Mouse (Mus musculus): ENCODE results near the gene Hjurp. TPM values are rescaled to one million over a fixed set of nuclear protein-coding genes. Genes with fewer than 3 reads are reported as not detected.

Gene Hjurp
- polyA plus RNA-seq, 1 experiment from 2014 or later: 118 TPM

- peak overlapping the region; percentile 84; the same call in 1 of the 2 replicates for H3K27ac ChIP-seq (ENCODE audit: low read depth, low read length)
- ATAC-seq (replicated peaks; ENCODE audit: insufficient number of reproducible peaks, low FRiP score, low TSS enrichment): no peak
- peak overlapping the region; percentile 65 for H3K4me2 ChIP-seq
- peak overlapping the region; percentile 62 for H3K4me3 ChIP-seq (ENCODE audit: low read depth, low read length)
- peaks cover 19% of the 10 kb centered on the region for H3K36me3 ChIP-seq (ENCODE audit: control insufficient read depth, insufficient read depth, low read length)
- peaks cover 14% of the 10 kb centered on the region for H3K9me3 ChIP-seq (replicated peaks; ENCODE audit: control insufficient read depth, low read length)
- peaks cover 13% of the 10 kb centered on the region for H3K4me1 ChIP-seq (ENCODE audit: control insufficient read depth, insufficient read depth, low read length)
- H3K27me3 ChIP-seq (ENCODE audit: control insufficient read depth, insufficient read depth, low read length): no peaks in the 10 kb centered on the region
- WGBS (ENCODE audit: insufficient replicate concordance): 63% methylated on average over 18 of the region's 18 CpGs
- peak overlapping the region; percentile 82 for H3K9ac ChIP-seq (ENCODE audit: low read depth, low read length)
These were observed 532 bp upstream of the Hjurp start for GRCm38 (mm10) chr1:88277818-88278511.

GRCm38 (mm10) chr1:88276524-88277097 lies 822 bp downstream of the Hjurp start:
- peaks cover 13% of the 10 kb centered on the region for H3K4me1 ChIP-seq (ENCODE audit: control insufficient read depth, insufficient read depth, low read length)
- H3K9ac ChIP-seq (ENCODE audit: low read depth, low read length): peak overlapping the region; percentile 82
- 0 out of 2 replicates have a peak, but pooled peaks cover 6% of the 10 kb centered on the region for H3K9me3 ChIP-seq (replicated peaks; ENCODE audit: control insufficient read depth, low read length)
- ATAC-seq (replicated peaks; ENCODE audit: insufficient number of reproducible peaks, low FRiP score, low TSS enrichment): peak; percentile 19
- H3K36me3 ChIP-seq (ENCODE audit: control insufficient read depth, insufficient read depth, low read length): peaks cover 31% of the 10 kb centered on the region
- H3K27ac ChIP-seq (ENCODE audit: low read depth, low read length): peak overlapping the region; percentile 84
- H3K4me2 ChIP-seq: peak overlapping the region; percentile 65
- peak overlapping the region; percentile 62 for H3K4me3 ChIP-seq (ENCODE audit: low read depth, low read length)
- WGBS (ENCODE audit: insufficient replicate concordance): 29% methylated on average over 10 of the region's 10 CpGs
- no peaks in the 10 kb centered on the region for H3K27me3 ChIP-seq (ENCODE audit: control insufficient read depth, insufficient read depth, low read length)

- WGBS (ENCODE audit: insufficient replicate concordance): 66% methylated on average over 13 of the region's 13 CpGs
- Histone ChIP-seq H3K4me3 (ENCODE audit: low read depth, low read length) (peak overlapping the region; percentile 62), H3K4me1 (ENCODE audit: control insufficient read depth, insufficient read depth, low read length) (peaks cover 13% of the 10 kb centered on the region), H3K27me3 (ENCODE audit: control insufficient read depth, insufficient read depth, low read length) (no peaks in the 10 kb centered on the region), H3K4me2 (peak overlapping the region; percentile 65), H3K9me3 (replicated peaks; ENCODE audit: control insufficient read depth, low read length) (0 out of 2 replicates have a peak, but pooled peaks cover 4% of the 10 kb centered on the region), H3K36me3 (ENCODE audit: control insufficient read depth, insufficient read depth, low read length) (peaks cover 35% of the 10 kb centered on the region), H3K9ac (ENCODE audit: low read depth, low read length) (peak overlapping the region; percentile 82), H3K27ac (ENCODE audit: low read depth, low read length) (no peak overlapping the region)
- no peak for ATAC-seq (replicated peaks; ENCODE audit: insufficient number of reproducible peaks, low FRiP score, low TSS enrichment)
These were observed 1.5 kb downstream of the Hjurp start for GRCm38 (mm10) chr1:88275698-88276523.

GRCm38 (mm10) chr1:88275078-88275680 lies 2.3 kb downstream of the Hjurp start:
- peak overlapping the region; percentile 2; the same call in 1 of the 2 replicates for H3K9ac ChIP-seq (ENCODE audit: low read depth, low read length)
- peaks cover 13% of the 10 kb centered on the region for H3K4me1 ChIP-seq (ENCODE audit: control insufficient read depth, insufficient read depth, low read length)
- H3K27ac ChIP-seq (ENCODE audit: low read depth, low read length): no peak overlapping the region
- 68% methylated on average over 13 of the region's 13 CpGs for WGBS (ENCODE audit: insufficient replicate concordance)
- H3K4me2 ChIP-seq: peak overlapping the region; percentile 65
- H3K36me3 ChIP-seq (ENCODE audit: control insufficient read depth, insufficient read depth, low read length): peaks cover 35% of the 10 kb centered on the region
- H3K4me3 ChIP-seq (ENCODE audit: low read depth, low read length): no peak overlapping the region
- no peaks in the 10 kb centered on the region for H3K27me3 ChIP-seq (ENCODE audit: control insufficient read depth, insufficient read depth, low read length)
- H3K9me3 ChIP-seq (replicated peaks; ENCODE audit: control insufficient read depth, low read length): 0 out of 2 replicates have a peak, but pooled peaks cover 4% of the 10 kb centered on the region
- ATAC-seq (replicated peaks; ENCODE audit: insufficient number of reproducible peaks, low FRiP score, low TSS enrichment): no peak

GRCm38 (mm10) chr1:88274371-88275077 lies 2.9 kb downstream of the Hjurp start:
- Histone ChIP-seq H3K4me3 (ENCODE audit: low read depth, low read length) (no peak overlapping the region), H3K4me2 (no peak overlapping the region), H3K27me3 (ENCODE audit: control insufficient read depth, insufficient read depth, low read length) (no peaks in the 10 kb centered on the region), H3K9me3 (replicated peaks; ENCODE audit: control insufficient read depth, low read length) (0 out of 2 replicates have a peak, but pooled peaks cover 4% of the 10 kb centered on the region), H3K9ac (ENCODE audit: low read depth, low read length) (peak overlapping the region; percentile 2; the same call in 1 of the 2 replicates), H3K36me3 (ENCODE audit: control insufficient read depth, insufficient read depth, low read length) (peaks cover 40% of the 10 kb centered on the region), H3K4me1 (ENCODE audit: control insufficient read depth, insufficient read depth, low read length) (peaks cover 13% of the 10 kb centered on the region), H3K27ac (ENCODE audit: low read depth, low read length) (no peak overlapping the region)
- WGBS (ENCODE audit: insufficient replicate concordance): 74% methylated on average over 11 of the region's 11 CpGs
- no peak for ATAC-seq (replicated peaks; ENCODE audit: insufficient number of reproducible peaks, low FRiP score, low TSS enrichment)

GRCm38 (mm10) chr1:88273832-88274231 lies 3.6 kb downstream of the Hjurp start:
- H3K4me3 ChIP-seq (ENCODE audit: low read depth, low read length): no peak overlapping the region
- no peak for ATAC-seq (replicated peaks; ENCODE audit: insufficient number of reproducible peaks, low FRiP score, low TSS enrichment)
- no peak overlapping the region for H3K27ac ChIP-seq (ENCODE audit: low read depth, low read length)
- peaks cover 13% of the 10 kb centered on the region for H3K4me1 ChIP-seq (ENCODE audit: control insufficient read depth, insufficient read depth, low read length)
- peaks cover 47% of the 10 kb centered on the region for H3K36me3 ChIP-seq (ENCODE audit: control insufficient read depth, insufficient read depth, low read length)
- H3K9me3 ChIP-seq (replicated peaks; ENCODE audit: control insufficient read depth, low read length): peaks cover 4% of the 10 kb centered on the region; the same call in 1 of the 2 replicates
- no peak overlapping the region for H3K9ac ChIP-seq (ENCODE audit: low read depth, low read length)
- H3K27me3 ChIP-seq (ENCODE audit: control insufficient read depth, insufficient read depth, low read length): no peaks in the 10 kb centered on the region
- no peak overlapping the region for H3K4me2 ChIP-seq
- 81% methylated on average over 4 of the region's 4 CpGs for WGBS (ENCODE audit: insufficient replicate concordance)

GRCm38 (mm10) chr1:88273326-88273725 lies 4.1 kb downstream of the Hjurp start:
- Histone ChIP-seq H3K27ac (ENCODE audit: low read depth, low read length) (no peak overlapping the region), H3K4me1 (ENCODE audit: control insufficient read depth, insufficient read depth, low read length) (peaks cover 13% of the 10 kb centered on the region), H3K9ac (ENCODE audit: low read depth, low read length) (no peak overlapping the region), H3K27me3 (ENCODE audit: control insufficient read depth, insufficient read depth, low read length) (no peaks in the 10 kb centered on the region), H3K36me3 (ENCODE audit: control insufficient read depth, insufficient read depth, low read length) (peaks cover 52% of the 10 kb centered on the region), H3K4me2 (no peak overlapping the region), H3K9me3 (replicated peaks; ENCODE audit: control insufficient read depth, low read length) (peaks cover 4% of the 10 kb centered on the region; the same call in 1 of the 2 replicates), H3K4me3 (ENCODE audit: low read depth, low read length) (no peak overlapping the region)
- no peak for ATAC-seq (replicated peaks; ENCODE audit: insufficient number of reproducible peaks, low FRiP score, low TSS enrichment)
- WGBS (ENCODE audit: insufficient replicate concordance): 92% methylated on average over 3 of the region's 3 CpGs
